Mouse (Mus musculus): ENCODE data around the gene Fcna. TPM values are rescaled to one million over a fixed set of nuclear protein-coding genes. Genes with fewer than 3 reads are reported as not detected.

Fcna gene
- total and polyA plus RNA-seq, 3 experiments, result 4.0 to 6.8 (median 4.8) TPM

DNA sequence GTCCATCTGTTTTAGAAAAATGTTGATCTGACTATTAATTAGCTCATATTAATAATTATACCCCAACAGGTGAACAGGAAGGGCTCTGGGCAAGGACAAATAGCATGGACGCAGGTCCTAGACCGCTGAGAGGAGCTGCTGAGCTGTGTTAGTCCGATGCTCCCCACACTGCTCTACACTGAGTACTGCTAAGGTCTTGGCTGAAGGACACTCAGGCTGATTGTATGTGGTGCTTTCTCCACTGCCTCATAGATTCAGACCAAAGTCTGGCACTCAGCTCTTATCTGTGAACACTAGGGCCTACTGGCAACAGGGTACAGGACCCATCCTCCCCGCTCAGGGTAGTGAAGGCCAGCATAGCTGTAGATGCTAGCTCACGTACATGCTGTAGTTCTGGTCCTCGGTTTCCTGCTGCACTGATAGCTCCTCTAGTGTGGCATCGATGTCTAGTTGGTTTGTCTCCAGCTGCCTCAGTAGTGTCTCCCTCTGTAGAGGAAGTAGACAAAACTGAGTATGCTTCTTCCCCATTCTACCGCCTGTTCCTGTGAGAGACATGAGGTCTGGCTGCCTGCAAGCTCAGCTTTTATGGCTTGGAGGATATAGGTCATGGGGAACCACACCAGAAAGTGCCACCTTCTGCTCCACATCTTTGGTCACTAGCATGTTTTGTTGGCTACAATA is 39.5 kb downstream of the Fcna start:
- Histone ChIP-seq H3K36me3 (ENCODE audit: control insufficient read depth, insufficient read depth, low read length) (no peaks in the 10 kb centered on the region), H3K4me1 (ENCODE audit: control insufficient read depth, insufficient read depth, low read length) (peaks cover 7% of the 10 kb centered on the region; the same call in 1 of the 2 replicates), H3K27ac (no peak overlapping the region), H3K9ac (ENCODE audit: low read depth, low read length) (no peak overlapping the region), H3K79me2 (replicated peaks; ENCODE audit: control insufficient read depth, insufficient read depth, low read length) (no peaks in the 10 kb centered on the region), H3K4me3 (no peak overlapping the region), H3K27me3 (ENCODE audit: control insufficient read depth, insufficient read depth, low read length) (no peaks in the 10 kb centered on the region)
- TF ChIP-seq CTCF (IDR thresholded peaks at IDR 0.05) (no peak), POLR2A (IDR thresholded peaks at IDR 0.05; ENCODE audit: insufficient read depth, low read depth, low read length) (no peak), EP300 (IDR thresholded peaks at IDR 0.05; ENCODE audit: insufficient read depth, low read depth, low read length) (no peak)
- 74% methylated on average over 8 of the region's 8 CpGs for WGBS
- peak in 1 of 2 experiments; percentile 24 for DNase-seq
- intact Hi-C loops (cut with DNase I), result no loop called here

DNA sequence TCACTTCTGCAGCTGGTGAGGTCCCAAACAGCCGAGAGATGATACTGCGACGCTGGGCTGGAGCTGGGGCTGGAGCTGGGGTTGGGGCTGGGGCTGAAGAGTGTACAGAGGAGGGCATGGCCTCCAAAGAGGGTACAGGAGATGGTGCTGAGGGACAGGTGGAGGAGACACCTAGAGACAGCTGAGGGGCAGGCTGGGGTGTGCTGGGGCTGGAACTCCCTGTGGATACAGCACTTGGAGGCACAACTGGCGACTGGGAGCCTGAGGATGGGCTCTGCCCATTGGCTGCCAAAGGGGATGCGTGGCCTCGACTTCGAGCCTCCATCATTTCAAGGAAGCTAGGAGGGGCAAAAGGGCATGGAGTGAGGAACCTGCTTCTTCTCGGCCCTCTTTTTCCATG is 40.5 kb downstream of the Fcna start:
- H3K27me3 ChIP-seq (ENCODE audit: control insufficient read depth, insufficient read depth, low read length), result no peaks in the 10 kb centered on the region

DNA sequence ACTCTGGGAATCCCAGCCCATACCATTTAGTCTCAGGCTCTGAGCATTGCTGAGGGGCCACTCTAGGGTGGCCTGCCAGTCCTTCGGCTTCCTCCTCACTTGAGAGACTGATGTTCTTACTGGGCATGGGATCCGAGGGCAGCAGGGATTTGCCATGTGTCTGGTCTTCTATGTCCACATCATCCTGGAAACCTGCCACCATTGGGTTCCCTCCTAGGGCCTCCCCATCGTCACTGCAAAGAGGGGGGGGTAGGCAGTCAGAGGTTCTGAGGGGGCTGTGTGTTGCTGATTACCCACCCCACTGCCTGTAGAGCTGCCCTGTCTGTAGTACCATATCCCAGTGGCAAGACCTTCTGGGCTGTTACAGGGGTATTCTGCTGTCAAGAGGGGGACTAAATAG is 42.2 kb downstream of the Fcna start:
- no peak for TF ChIP-seq EP300 (IDR thresholded peaks at IDR 0.05; ENCODE audit: insufficient read depth, low read depth, low read length)
- TF ChIP-seq CTCF (IDR thresholded peaks at IDR 0.05), result no peak
- no peak for TF ChIP-seq POLR2A (IDR thresholded peaks at IDR 0.05; ENCODE audit: insufficient read depth, low read depth, low read length)
- H3K4me3 ChIP-seq, result no peak overlapping the region
- 68% methylated on average over 3 of the region's 3 CpGs for WGBS
- no peak overlapping the region for H3K9ac ChIP-seq (ENCODE audit: low read depth, low read length)
- intact Hi-C loops (cut with DNase I), result no loop called here
- H3K27me3 ChIP-seq (ENCODE audit: control insufficient read depth, insufficient read depth, low read length), result no peaks in the 10 kb centered on the region; the same call in 1 of the 2 replicates
- no peaks in the 10 kb centered on the region for H3K36me3 ChIP-seq (ENCODE audit: control insufficient read depth, insufficient read depth, low read length)
- no peak for DNase-seq
- H3K4me1 ChIP-seq (ENCODE audit: control insufficient read depth, insufficient read depth, low read length), result peaks cover 13% of the 10 kb centered on the region
- no peaks in the 10 kb centered on the region for H3K79me2 ChIP-seq (replicated peaks; ENCODE audit: control insufficient read depth, insufficient read depth, low read length)
- no peak overlapping the region for H3K27ac ChIP-seq

More for the DNA sequence above, 40.5 kb downstream of the Fcna start:
- no peak for TF ChIP-seq POLR2A (IDR thresholded peaks at IDR 0.05; ENCODE audit: insufficient read depth, low read depth, low read length)
- no peak for TF ChIP-seq CTCF (IDR thresholded peaks at IDR 0.05)
- no peak for TF ChIP-seq EP300 (IDR thresholded peaks at IDR 0.05; ENCODE audit: insufficient read depth, low read depth, low read length)
- intact Hi-C loops (cut with DNase I), result no loop called here
- WGBS, result 87% methylated on average over 8 of the region's 8 CpGs
- Histone ChIP-seq H3K27ac (no peak overlapping the region), H3K4me3 (no peak overlapping the region), H3K4me1 (ENCODE audit: control insufficient read depth, insufficient read depth, low read length) (peaks cover 7% of the 10 kb centered on the region; the same call in 1 of the 2 replicates), H3K9ac (ENCODE audit: low read depth, low read length) (no peak overlapping the region), H3K79me2 (replicated peaks; ENCODE audit: control insufficient read depth, insufficient read depth, low read length) (no peaks in the 10 kb centered on the region), H3K36me3 (ENCODE audit: control insufficient read depth, insufficient read depth, low read length) (no peaks in the 10 kb centered on the region)
- no peak for DNase-seq

DNA sequence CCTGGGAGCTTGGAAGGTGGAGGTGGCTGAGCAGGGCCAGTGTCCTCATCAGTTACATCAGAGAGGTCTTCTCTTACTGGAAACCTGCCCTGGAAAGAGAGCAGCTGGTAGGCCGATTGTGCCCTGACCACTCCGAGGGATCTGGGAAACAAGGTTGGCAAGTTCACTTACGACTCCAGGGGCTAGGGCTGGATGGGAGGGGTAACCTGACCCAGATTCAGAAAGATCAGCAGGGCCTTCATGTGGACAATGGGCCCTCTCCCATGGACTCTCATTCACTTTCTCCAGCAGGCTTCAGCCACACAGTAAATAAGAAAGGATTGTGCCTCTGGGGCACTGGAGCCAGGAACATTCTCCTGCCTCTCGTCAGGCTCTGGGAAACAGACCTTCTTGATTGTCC is 43.0 kb downstream of the Fcna start:
- Histone ChIP-seq H3K4me1 (ENCODE audit: control insufficient read depth, insufficient read depth, low read length) (peaks cover 15% of the 10 kb centered on the region), H3K79me2 (replicated peaks; ENCODE audit: control insufficient read depth, insufficient read depth, low read length) (no peaks in the 10 kb centered on the region), H3K36me3 (ENCODE audit: control insufficient read depth, insufficient read depth, low read length) (no peaks in the 10 kb centered on the region), H3K27ac (no peak overlapping the region), H3K4me3 (no peak overlapping the region), H3K9ac (ENCODE audit: low read depth, low read length) (no peak overlapping the region), H3K27me3 (ENCODE audit: control insufficient read depth, insufficient read depth, low read length) (peaks cover 2% of the 10 kb centered on the region)
- intact Hi-C loops (cut with DNase I), result no loop called here
- DNase-seq, result peak in 1 of 2 experiments; percentile 21
- no peak for TF ChIP-seq CTCF (IDR thresholded peaks at IDR 0.05)
- TF ChIP-seq POLR2A (IDR thresholded peaks at IDR 0.05; ENCODE audit: insufficient read depth, low read depth, low read length), result no peak
- 86% methylated on average over 4 of the region's 4 CpGs for WGBS

DNA sequence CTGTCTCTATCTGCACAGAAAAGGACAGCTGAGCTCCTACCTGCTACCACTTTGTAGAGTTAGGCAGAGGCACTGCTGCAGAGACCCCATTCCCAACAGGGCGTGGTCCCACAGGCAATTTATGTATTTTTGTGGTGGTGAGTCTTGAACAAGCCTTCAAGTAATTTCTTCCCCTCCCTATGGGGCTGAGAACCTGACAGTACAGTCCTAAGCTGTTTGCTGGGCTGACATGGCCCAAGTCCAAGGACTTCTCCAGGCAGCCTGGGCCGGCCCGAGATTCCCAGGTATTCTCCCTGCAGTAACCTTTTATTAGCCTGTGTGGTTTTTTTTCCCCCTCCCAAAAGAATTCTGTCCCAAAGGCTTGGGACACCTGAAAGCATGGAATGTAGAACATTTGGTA is 43.7 kb downstream of the Fcna start:
- Histone ChIP-seq H3K27ac (no peak overlapping the region), H3K9ac (ENCODE audit: low read depth, low read length) (no peak overlapping the region), H3K79me2 (replicated peaks; ENCODE audit: control insufficient read depth, insufficient read depth, low read length) (no peaks in the 10 kb centered on the region), H3K4me1 (ENCODE audit: control insufficient read depth, insufficient read depth, low read length) (peaks cover 15% of the 10 kb centered on the region), H3K4me3 (no peak overlapping the region), H3K36me3 (ENCODE audit: control insufficient read depth, insufficient read depth, low read length) (no peaks in the 10 kb centered on the region), H3K27me3 (ENCODE audit: control insufficient read depth, insufficient read depth, low read length) (peaks cover 8% of the 10 kb centered on the region)
- peak in 1 of 2 experiments; percentile 16 for DNase-seq
- WGBS, result 67% methylated on average over 3 of the region's 3 CpGs
- intact Hi-C loops (cut with DNase I), result no loop called here
- no peak for TF ChIP-seq EP300 (IDR thresholded peaks at IDR 0.05; ENCODE audit: insufficient read depth, low read depth, low read length)
- TF ChIP-seq CTCF (IDR thresholded peaks at IDR 0.05), result no peak
- TF ChIP-seq POLR2A (IDR thresholded peaks at IDR 0.05; ENCODE audit: insufficient read depth, low read depth, low read length), result no peak

DNA sequence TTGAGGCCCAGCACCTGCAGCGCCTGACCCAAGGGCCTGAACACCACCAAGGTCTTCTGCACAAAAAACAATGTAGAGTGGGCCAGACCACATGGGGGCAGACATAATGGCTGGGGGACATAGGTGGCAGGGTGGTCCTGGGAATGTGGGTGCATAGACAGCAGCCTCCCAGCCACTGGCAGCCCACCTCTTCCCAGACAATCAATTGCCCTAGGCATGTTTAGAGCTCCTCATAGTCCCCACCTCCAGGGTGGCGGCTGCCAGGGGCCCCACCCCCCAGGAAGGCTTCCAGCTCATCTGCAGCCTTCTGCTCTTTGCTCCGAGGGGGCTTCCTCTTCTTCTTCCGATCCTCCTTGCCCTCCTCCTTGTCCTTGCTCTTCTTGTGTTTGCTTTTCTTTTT is 44.3 kb downstream of the Fcna start:
- H3K9ac ChIP-seq (ENCODE audit: low read depth, low read length), result no peak overlapping the region
- H3K36me3 ChIP-seq (ENCODE audit: control insufficient read depth, insufficient read depth, low read length), result no peaks in the 10 kb centered on the region
- WGBS, result 56% methylated on average over 4 of the region's 4 CpGs
- peaks cover 13% of the 10 kb centered on the region for H3K27me3 ChIP-seq (ENCODE audit: control insufficient read depth, insufficient read depth, low read length)
- intact Hi-C loops (cut with DNase I), result no loop called here
- TF ChIP-seq POLR2A (IDR thresholded peaks at IDR 0.05; ENCODE audit: insufficient read depth, low read depth, low read length), result no peak
- no peak for TF ChIP-seq CTCF (IDR thresholded peaks at IDR 0.05)
- TF ChIP-seq EP300 (IDR thresholded peaks at IDR 0.05; ENCODE audit: insufficient read depth, low read depth, low read length), result no peak
- H3K4me3 ChIP-seq, result no peak overlapping the region
- H3K4me1 ChIP-seq (ENCODE audit: control insufficient read depth, insufficient read depth, low read length), result peaks cover 15% of the 10 kb centered on the region
- no peaks in the 10 kb centered on the region for H3K79me2 ChIP-seq (replicated peaks; ENCODE audit: control insufficient read depth, insufficient read depth, low read length)
- DNase-seq, result no peak
- H3K27ac ChIP-seq, result no peak overlapping the region

Data from heart, adult 2 months (tissue).